Mouse (Mus musculus): ENCODE measurements at regions not wholly inside any gene's neighbourhood (a gene's known extent, or its start where the extent isn't known, plus 50 kb on each side); places are given as distances from the start of the nearest gene placed in this dataset.

- TF ChIP-seq CTCF (IDR thresholded peaks at IDR 0.05; ENCODE audit: borderline replicate concordance, insufficient read depth, low read length) (no peak), POLR2A (IDR thresholded peaks at IDR 0.05; ENCODE audit: low read depth, low read length) (no peak)
Observed at GRCm38 (mm10) chr7:110694262-110694661, 66.8 kb downstream of the Adm start.
